In genomic region chr12:59770980-59771379, GRCm38 (mm10) we compare ENCODE assay signal across 31 mouse cellular contexts.
"Had no signal": no experiment of that assay in that cellular context is flagged by ENCODE, and none has a peak within 500 bp of the region (broad histone marks: within the 10 kb centered on the region; RNA-seq: fewer than 3 reads in every experiment).

No protein-coding gene starts in this region.

- H3K4me2 ChIP-seq: limb, embryonic 12.5 days; limb, embryonic 13.5 days; limb, embryonic 15.5 days; liver, embryonic 11.5 days; liver, embryonic 12.5 days; liver, embryonic 13.5 days; liver, embryonic 15.5 days; lung, embryonic 14.5 days; lung, embryonic 15.5 days; midbrain, embryonic 11.5 days; midbrain, embryonic 15.5 days; neural tube, embryonic 12.5 days; neural tube, embryonic 13.5 days had no signal

- H3K4me1 ChIP-seq: limb, embryonic 12.5 days; limb, embryonic 13.5 days; limb, embryonic 15.5 days; liver, embryonic 12.5 days; liver, embryonic 13.5 days; liver, embryonic 15.5 days; lung, embryonic 15.5 days; megakaryocyte, embryonic 14.5 days; midbrain, embryonic 10.5 days; midbrain, embryonic 15.5 days; neural tube, embryonic 12.5 days; neural tube, embryonic 13.5 days had no signal

- H3K9ac ChIP-seq: limb, embryonic 12.5 days; limb, embryonic 13.5 days; limb, embryonic 15.5 days; liver, embryonic 12.5 days; liver, embryonic 13.5 days; liver, embryonic 14.5 days; liver, embryonic 15.5 days; liver, postnatal 0 days; lung, embryonic 14.5 days; lung, embryonic 15.5 days; midbrain, embryonic 15.5 days; neural tube, embryonic 12.5 days; neural tube, embryonic 13.5 days had no signal

- ATAC-seq: liver, embryonic 12.5 days; liver, postnatal 0 days; lung, postnatal 0 days; midbrain, embryonic 15.5 days; midbrain, embryonic 16.5 days had no signal

- H3K36me3 ChIP-seq: limb, embryonic 12.5 days; limb, embryonic 13.5 days; limb, embryonic 15.5 days; liver, embryonic 12.5 days; liver, embryonic 13.5 days; liver, embryonic 15.5 days; lung, embryonic 15.5 days; midbrain, embryonic 10.5 days; midbrain, embryonic 15.5 days; neural tube, embryonic 12.5 days; neural tube, embryonic 13.5 days had no signal

- H3K27ac ChIP-seq: left cerebral cortex, adult 2 months; limb, embryonic 12.5 days; limb, embryonic 13.5 days; limb, embryonic 15.5 days; liver, embryonic 12.5 days; liver, embryonic 13.5 days; liver, embryonic 14.5 days; liver, embryonic 15.5 days; lung, embryonic 15.5 days; macrophage; midbrain, embryonic 10.5 days; midbrain, embryonic 15.5 days; neural tube, embryonic 12.5 days; neural tube, embryonic 13.5 days had no signal

- H3K27me3 ChIP-seq: limb, embryonic 12.5 days; limb, embryonic 13.5 days; limb, embryonic 15.5 days; liver, embryonic 12.5 days; liver, embryonic 13.5 days; liver, embryonic 15.5 days; lung, embryonic 15.5 days; megakaryocyte, embryonic 14.5 days; midbrain, embryonic 15.5 days; neural tube, embryonic 12.5 days; neural tube, embryonic 13.5 days had no signal

- H3K9me3 ChIP-seq: limb, embryonic 12.5 days; limb, embryonic 13.5 days; limb, embryonic 15.5 days; liver, embryonic 12.5 days; liver, embryonic 15.5 days; lung, embryonic 15.5 days; midbrain, embryonic 10.5 days; midbrain, embryonic 15.5 days; neural tube, embryonic 12.5 days; neural tube, embryonic 13.5 days had no signal

- H3K4me3 ChIP-seq: left cerebral cortex, adult 2 months; limb, embryonic 12.5 days; limb, embryonic 13.5 days; limb, embryonic 15.5 days; liver, embryonic 12.5 days; liver, embryonic 13.5 days; liver, embryonic 15.5 days; lung, embryonic 15.5 days; megakaryocyte, embryonic 14.5 days; midbrain, embryonic 10.5 days; midbrain, embryonic 15.5 days; myocyte; neural tube, embryonic 12.5 days; neural tube, embryonic 13.5 days had no signal

- DNase-seq: left cerebral cortex, postnatal 4 days; liver; liver, embryonic 13.5 days; liver, postnatal 0 days; lung, adult 18-20 months; lung, adult 2 months; lung, embryonic 14.5 days; lung, postnatal 10 days; lung, postnatal 14 days; lung, postnatal 36 days; lung, postnatal 4 days; midbrain, embryonic 14.5 days had no signal
